Mouse (Mus musculus): ENCODE measurements around the gene Krt86.
A peak's percentile ranks its signal among the peaks of the same experiment; 100 is the strongest.
"Not testable (repeated sequence)": the region's sequence is repeated elsewhere in the genome, so short reads cannot be mapped to it uniquely, and the experiment has no call there.

Gene Krt86

DNA sequence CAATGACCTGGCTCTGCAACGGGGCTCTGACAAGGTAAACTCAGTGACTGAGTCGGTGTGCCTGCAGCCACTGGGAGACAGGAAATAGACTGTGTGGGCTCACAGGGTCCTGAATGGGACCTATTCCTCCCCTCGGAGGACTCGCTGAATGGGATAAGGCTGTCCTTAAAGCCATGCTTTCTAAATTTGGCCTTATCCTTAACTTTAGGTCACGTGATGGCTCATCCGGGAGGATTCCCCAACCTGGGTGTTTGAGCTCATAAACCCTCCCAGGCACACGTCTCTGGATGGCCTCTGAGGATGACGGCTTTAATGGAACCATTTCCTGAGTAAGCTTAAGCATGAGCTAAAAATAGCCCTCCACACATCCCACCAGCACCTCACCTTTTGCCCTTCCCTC lies 19.4 kb downstream of the Krt86 start:
- DNase-seq (ENCODE audit: low read depth, low spot score): no peak

DNA sequence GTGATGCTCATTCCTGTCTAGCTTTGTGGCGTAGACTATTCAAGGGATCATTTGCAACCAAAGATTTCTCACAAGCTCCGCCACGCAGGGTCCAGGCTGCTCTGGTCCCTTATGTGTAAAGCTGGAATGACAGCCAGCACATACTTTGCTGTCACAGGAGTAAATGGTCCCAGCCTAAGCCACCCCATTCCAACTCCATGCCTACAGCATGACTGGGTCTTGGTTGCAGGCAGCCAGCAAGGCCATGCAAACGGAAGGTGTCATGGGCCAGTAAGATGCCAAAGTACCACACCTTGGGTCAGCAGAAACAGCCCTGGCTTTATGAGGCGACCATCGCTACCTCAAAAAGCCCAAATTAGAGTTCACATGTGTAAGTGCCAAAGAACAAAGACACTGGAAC lies 20.4 kb downstream of the Krt86 start:
- DNase-seq (ENCODE audit: low read depth, low spot score): no peak

DNA sequence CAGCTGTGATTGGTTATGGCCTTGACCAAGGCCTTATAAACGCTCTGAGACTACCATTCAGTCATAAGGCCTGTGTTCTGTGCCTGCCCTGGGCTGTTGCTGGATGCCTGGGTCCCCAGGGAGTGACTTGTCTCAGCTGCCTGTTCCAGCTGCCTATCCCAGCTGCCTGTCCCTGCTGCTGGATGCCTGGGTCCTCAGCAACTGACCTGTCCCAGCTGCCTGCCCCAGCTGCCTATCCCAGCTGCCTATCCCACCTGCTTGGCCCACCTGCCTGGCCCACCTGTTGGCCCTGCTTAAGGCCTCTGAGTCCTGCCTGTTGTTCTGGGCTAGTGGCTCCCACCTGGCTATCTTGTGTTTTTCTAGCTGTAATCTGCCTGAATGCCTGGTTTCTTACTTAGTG lies 20.9 kb downstream of the Krt86 start:
- no peak for DNase-seq (ENCODE audit: low read depth, low spot score)

DNA sequence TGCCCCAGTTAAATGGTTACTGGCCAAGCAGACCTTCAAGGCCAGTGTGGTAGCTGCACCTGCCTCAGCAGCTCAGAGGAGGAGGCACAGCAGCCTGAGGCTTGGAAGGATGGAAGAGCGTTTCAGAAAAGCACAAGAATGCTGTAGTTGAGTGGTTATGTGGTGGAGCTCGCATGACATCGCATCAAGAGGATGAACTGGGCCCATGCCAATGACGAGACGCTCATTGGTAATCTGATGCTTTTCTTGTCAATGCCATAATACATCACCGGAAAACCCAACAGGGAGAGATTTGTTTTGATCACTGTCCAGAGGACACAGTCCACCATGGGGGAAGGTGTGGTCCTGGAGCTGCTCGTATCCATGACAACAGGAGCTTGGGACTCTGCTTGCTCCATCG lies 22.0 kb downstream of the Krt86 start:
- DNase-seq (ENCODE audit: low read depth, low spot score): no peak

DNA sequence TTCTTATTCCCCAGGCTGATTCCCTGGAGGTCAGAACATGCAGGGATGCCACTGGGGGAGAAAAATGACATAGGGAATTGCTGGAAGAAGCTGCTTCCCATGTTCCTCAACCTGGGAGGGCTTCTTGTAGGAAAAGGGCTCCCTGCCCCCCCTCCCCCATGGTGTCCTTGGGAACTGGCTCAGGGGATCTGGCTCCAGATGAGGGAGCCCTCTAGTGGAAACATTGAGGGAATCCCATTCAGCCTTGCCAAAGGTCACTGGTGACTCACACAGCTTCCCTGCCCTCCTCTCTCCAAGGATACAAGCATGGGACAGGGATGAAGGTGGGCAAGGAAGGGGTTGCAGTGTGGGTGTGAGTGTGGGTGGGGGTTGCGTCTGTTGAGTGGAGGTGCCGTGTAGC lies 23.9 kb downstream of the Krt86 start:
- peak; percentile 61 for DNase-seq (ENCODE audit: low read depth, low spot score)

DNA sequence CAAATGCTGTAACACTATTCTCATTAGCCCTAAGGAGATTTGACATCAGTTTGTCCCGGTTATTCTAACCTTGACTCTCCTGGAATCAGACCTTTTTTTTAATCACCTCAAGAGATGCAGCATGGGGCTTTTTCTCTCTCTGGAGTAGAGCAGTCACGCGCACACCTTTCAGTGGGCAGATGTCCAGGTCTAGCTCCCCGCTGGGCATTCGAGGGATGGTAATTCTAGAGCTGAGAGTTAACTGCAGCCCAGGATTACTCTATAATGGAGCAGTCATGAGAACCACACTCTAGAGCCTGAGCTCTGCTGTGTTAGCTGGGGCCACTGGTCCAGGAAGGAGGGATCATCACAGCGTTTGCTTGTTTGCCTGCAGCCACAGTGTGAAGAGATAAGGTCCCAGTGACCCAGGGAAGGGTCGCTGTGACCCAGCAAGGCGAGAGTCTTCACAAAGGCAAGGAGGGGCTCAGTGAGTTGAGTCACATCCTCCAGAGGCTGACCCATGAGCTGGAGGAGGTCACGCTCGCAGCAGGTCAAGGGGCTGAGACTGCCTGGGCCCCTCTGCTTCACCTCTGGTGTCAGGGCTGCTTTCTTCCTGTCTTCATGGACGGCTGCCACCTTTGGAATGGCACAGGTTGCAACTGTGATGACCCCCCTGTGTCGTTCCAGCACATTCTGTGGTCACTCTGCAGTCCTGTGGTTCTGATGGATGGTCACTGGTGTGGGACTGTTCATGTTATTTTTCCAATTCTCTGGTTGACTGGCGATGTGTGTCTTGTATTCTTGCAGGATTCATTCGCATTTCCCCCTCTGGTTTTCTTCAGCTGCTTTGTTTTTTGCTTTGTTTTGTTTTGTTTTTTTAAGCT lies 33.8 kb downstream of the Krt86 start:
- DNase-seq (ENCODE audit: low read depth, low spot score): no peak

DNA sequence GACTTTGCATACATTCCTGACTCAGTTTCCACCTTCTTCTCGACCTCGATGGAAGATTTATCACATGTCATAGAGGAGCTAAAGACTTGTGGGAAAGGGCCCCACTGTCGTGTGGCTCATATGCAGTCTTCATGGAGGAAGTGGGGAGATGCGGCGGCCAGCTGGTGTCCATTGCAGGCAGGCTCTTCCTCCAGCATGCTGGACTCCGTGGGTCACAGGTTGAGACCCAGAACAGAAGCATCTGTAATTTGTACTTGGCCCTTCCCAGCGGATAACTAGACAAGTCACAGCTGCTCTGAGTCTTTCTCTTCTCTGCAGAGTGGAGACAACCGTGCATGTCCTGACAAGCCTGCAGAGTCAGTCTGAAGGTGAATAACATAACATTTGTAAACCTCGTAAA lies 35.0 kb downstream of the Krt86 start:
- DNase-seq (ENCODE audit: low read depth, low spot score): no peak

DNA sequence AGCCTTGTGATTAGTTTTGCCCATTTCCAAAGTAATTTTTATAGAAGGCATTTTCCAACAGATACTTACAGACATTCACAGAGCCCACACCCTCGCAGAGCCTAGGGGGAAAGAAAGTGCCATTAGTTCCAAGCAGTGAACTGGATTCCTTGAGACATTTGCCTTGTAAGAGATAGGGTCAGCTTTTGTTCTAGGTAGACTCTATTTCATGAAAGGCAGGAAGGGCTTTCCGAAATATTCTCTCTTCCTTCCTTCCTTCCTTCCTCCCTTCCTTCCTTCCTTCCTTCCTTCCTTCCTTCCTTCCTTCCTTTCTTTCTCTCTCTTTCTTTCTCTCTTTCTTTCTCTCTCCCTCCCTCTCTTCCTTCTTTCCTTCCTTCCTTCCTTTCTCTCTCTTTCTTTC lies 43.9 kb downstream of the Krt86 start, which contains the start of gene Gm49425:
Gene Gm49425 (minus strand): TSS at position 101 of the 400 bp plus-strand sequence.
- DNase-seq (ENCODE audit: low read depth, low spot score): not testable (repeated sequence)

DNA sequence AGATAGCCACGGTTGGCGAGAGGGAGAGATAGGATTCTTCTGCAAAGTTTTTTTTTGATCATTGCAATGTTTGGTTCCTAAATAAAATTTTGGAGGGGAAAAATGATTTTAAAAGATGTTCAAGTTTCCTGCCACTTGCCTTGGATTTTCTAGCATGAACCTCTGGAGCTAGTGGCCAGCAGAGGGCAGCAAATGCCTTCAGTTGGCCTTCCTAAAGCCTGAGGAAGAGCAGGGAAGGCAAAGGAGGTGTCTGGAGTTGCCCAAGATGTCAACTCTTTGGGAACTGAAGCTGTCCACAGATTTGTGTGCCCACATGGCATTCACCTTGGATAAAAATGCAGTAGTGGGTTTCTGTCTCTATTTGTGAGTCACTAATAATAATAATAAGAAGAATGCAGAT lies 46.5 kb downstream of the Krt86 start:
- DNase-seq (ENCODE audit: low read depth, low spot score): peak; percentile 75

DNA sequence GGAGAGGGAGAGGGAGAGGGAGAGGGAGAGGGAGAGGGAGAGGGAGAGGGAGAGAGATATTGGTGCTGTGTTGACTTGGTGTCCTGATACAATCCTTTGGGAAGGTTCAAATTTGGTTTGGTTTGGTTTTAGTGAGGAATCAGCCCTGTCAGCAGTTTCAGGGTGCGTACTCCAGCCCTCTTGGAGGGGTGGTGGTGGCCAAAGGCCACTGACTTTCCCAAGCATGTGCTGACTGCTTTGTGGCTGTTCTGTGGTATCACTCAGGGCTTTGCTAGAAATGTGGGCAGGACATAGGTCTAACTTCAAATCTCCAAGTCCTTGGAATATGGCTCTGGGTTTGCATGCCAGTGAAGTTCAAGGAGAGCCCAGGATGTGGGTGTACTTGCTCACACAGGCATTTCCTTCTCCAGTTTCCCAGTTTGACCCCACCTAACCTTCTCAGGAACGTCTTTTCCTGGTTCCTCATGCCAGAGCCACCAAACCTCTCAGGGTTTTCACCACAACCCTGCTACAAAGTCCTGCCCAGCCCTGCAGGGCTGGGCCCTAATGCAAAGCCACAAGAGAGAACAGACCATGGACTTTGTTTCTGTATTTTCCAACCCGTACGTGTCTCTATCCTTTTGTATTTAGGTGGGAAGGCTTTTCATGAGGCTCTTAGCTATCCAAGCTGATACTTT lies 49.4 kb downstream of the Krt86 start:
- DNase-seq (ENCODE audit: low read depth, low spot score): no peak
